Mouse (Mus musculus) left cerebral cortex, adult 9 months (tissue): ENCODE results near the gene Lefty1.
A peak's percentile ranks its signal among the peaks of the same experiment; 100 is the strongest.
"Not testable (repeated sequence)": the region's sequence is repeated elsewhere in the genome, so short reads cannot be mapped to it uniquely, and the experiment has no call there.

Experiments
- DNase-seq, 2 experiments: peaks; one replicate each; pipeline ENCODE4 v3.0.0; 2022; ENCODE audit warnings: low spot score in 2 of 2

The Lefty1 gene

DNA sequence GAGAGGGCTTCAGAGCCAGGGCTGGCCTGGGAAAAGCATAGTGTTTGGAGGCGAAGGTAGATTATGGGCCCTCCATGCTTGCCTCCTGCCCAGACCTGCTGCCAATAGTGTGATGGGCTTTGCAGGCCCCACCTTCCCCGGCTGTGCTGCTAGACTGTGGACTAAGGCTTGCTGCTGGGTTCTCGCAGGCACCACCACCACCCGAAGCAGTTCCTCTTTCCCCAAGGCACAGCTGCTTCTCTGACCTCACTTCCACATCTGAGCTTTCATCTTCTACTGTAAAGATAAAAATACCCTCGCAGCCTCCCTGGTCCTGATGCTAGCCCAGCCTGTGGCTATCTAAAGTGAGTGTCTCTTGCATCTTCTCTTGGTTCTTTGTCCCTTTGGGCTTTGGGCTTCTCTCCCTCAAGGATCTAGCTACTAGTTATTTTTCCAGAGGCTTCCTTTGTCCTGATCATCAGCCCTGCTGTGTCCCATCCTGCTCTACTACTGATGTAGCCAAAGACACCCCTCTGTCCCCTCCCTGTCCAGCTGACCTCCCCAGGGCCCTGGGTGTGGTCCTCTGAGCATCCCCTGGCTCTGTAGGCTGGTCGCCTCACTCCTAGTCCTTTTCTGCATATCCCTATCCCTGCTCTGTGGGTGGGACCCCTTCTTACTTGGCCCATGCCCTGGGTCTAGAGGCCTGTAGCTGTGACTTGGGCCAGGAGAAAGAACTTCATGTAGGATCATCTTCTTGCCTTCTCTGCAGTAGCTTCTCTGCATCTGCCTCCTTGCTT is 12.4 kb upstream of the Lefty1 start:
- no peak for DNase-seq

DNA sequence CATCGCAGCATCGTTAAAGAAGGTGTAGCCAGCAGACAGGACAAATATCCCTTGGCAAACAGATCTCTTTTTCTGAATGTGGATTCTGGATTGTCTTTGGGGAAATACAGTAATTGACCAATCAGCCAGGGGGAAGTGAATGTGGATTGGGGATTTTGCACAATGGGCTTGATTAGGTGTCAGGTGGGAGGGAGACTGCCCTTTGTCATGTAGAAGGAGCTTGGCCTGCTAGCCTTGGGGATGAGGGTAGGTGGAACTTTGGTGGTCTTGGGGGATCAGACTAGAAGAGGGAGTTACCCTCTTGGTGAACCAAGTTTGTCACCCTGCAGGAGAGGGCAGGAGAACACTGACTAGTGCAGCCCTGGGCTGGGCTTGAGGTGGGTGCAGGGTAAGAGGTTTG is 10.1 kb upstream of the Lefty1 start:
- no peak for DNase-seq

DNA sequence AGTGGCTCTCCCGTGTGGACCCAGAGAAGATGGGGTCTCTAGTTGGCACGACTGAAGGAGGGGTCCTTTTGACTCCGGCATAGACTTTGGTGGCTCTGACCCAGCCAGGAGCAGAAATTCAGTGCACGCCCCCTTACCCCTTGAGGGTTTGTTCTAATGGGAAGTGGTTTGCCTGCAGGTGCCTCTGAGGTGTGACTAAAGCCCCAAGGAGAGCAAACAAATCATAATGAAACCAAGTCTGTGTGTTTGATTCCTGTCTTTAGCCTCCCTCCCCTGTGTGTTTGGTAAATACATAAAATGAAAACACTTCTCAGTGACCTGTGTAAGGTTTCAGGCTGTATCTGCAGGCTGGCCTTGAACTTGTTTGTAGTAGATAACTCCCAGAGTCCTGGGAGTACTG is 8.5 kb upstream of the Lefty1 start:
- no peak for DNase-seq

DNA sequence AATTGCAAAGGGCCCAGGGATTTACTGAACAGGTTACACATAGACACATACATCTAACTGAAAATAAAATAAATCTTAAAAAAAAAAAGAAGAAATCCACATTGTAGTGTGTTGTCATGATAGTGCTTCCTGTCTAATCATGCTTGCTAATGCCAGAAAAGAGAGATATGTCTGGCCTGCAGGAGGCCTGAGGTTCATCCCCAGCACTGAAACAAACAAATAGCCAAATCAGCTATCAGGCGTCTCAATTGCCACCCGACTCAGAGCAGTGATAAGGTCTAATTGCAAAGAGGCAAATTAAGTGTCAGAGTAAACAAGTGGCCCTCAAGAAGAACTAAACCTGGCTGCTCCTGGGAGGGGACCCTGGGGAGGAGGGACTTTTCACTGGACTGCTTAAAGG is 5.2 kb upstream of the Lefty1 start:
- no peak for DNase-seq

DNA sequence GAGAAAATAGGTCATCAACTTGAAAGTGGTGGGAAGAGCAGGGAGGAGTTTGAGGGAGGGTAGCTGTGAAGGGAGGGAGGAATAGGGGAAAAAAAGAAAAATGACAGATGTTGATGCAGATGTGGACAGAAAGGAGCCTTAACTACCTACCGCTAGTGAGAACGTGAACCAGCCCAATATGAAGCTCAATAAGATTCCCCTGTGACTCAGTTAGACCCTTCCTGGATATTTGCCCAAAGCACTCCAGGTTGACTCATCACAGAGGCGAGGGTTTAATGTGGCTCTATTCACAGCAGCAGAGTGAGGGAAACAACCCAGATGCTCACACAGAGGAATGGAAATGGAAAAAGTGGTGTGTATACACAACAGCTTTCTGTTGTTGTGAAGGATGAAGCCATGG is 3.7 kb upstream of the Lefty1 start:
- no peak for DNase-seq

DNA sequence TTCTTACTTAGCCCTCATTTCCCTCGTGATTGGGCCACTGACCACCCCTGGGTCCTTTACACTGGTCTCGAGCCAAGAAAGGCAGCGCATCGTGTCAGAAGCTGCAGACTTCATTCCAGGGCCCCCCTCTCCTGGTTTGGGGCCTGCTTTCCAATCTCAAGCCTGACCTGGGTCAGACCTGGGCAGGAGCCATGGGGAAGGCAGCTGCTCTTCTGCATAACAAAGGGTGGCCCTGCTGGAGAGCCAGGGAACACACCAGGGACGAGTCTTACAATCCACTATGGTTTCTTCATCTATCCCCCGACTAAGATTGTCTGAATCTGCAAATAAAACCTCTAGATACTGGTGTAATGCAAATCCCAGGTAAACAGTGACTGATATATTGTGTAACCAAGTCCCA is 1.2 kb upstream of the Lefty1 start:
- no peak for DNase-seq

DNA sequence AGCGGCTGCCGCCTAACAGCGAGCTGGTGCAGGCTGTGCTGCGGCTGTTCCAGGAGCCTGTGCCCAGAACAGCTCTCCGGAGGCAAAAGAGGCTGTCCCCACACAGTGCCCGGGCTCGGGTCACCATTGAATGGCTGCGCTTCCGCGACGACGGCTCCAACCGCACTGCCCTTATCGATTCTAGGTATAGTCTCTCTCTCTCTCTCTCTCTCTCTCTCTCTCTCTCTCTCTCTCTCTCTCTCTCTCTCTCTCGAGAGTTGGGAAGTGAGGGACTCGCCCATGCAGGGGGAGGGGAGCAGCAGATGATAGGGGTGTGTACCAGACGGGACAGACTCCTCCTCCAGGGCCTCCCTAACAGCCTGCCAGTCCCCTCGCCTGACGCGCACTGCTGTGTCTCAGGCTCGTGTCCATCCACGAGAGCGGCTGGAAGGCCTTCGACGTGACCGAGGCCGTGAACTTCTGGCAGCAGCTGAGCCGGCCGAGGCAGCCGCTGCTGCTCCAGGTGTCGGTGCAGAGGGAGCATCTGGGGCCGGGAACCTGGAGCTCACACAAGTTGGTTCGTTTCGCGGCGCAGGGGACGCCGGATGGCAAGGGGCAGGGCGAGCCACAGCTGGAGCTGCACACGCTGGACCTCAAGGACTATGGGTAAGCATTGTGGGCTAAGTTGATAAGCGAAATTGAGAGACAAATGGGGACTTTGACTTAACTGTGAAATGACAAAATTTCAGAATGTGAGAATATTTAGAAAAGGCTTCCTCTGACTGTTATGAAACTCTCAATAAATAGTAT is 2.0 kb downstream of the Lefty1 start:
- not testable (repeated sequence) for DNase-seq

DNA sequence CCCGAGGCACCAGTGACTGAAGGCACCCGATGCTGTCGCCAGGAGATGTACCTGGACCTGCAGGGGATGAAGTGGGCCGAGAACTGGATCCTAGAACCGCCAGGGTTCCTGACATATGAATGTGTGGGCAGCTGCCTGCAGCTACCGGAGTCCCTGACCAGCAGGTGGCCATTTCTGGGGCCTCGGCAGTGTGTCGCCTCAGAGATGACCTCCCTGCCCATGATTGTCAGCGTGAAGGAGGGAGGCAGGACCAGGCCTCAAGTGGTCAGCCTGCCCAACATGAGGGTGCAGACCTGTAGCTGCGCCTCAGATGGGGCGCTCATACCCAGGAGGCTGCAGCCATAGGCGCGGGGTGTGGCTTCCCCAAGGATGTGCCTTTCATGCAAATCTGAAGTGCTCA is 2.8 kb downstream of the Lefty1 start:
- DNase-seq: not testable (repeated sequence)

DNA sequence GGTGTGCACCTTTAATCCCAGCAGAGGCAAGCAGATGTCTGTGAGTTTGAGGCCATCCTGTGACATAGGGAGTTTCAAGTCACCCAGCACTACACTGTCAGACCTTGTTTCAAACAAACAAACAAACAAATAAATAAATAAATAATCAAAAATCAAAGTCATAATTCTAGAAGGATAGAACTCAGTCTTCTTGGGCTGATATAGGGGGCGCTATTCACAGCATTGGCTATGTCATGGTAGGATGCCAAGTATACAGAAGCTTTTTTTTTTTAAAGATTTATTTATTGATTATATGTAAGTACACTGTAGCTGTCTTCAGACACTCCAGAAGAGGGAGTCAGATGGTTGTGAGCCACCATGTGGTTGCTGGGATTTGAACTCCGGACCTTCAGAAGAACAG is 4.0 kb downstream of the Lefty1 start:
- DNase-seq: not testable (repeated sequence)

DNA sequence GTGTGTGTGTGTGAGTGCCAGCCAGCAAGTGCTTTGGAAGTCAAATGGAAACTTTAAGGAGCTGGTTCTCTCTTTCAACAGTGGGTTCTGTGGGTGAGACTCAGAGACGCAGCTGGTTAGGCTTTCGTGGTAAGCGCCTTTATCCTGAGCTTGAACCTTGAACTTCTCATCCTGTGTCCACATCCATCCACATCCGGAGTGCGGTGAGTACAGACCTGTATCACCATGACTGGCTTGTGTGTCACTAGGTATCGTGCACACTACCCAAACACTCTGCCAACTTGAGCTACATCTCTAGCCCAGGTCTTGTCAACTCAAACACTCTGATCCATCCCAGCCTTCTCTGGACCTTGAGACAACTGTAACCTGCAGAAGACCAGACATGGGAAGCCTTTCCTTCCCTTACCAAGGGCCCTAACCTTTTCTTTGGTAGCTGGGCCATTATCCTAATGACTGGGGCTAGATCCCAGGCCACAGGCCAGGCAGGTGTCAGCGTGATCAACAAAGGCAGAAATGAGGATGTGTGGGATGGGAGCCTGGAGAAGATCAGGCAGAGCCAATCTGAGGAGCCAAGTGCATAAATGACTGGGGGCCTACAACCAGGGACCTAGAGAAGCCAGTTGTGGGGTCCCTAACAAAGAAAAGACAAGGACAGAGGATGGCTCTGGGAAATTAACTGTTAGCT is 6.1 kb downstream of the Lefty1 start:
- DNase-seq: no peak

DNA sequence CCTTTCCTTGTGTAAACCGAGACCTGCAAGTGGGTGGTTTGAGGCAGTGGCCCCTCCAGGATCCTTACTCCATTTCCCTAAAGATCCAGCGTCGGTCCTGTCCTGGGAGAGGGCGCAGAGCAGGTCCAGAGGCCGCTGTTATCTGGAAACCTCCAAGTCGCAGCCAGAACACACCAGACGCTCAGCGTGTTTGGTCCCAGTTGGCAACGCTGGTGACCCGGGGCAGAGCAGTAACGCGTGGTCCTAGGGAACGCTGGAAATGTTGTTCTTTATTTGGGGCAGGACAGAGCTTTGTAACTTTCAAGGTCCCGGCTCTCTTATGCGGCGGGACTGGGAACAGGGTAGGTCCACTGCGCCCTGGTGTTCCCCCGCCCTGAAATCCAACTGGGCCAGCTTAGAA is 6.9 kb downstream of the Lefty1 start:
- no peak for DNase-seq

DNA sequence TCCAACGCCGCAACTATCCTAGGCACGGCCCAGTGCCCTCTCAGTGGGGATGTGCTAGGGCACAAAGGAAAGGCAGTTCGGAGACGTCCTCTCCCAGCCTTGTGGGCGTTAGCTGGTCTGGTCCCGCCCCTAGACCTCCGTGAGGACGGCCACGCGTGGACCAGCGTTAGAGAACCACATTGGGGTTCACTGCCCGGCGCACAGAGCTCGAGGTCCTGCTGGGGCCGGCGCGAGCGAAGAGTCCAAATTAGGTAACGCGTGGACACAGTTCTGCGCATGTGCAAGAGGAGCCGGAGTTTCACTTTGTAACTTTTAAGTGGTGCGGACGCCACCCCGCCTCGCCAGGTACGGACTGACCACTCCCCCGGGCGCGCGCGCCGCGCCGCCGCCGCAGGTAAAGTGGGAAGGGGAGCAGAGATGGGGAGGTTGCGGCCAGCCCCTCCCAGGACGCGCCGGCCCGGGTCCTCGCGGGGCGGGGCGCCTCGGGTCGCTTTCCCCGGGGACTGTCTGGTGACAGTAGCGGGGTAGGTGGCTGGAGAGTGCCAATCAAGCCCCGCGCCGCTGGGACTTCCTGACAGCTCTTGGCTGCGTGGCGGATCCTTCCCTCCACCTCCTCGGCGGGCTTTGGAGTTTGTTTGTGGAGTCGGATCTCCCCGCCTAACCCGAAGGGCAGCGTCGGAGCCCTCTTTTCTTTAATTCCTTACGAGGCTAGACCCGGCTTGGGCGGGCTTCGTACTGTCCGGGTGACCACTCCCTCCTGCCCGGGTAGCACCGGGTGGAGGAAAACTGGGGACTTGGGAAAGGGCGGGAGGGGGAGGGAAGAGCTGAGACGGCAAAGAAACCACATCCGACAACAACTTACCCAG is 7.6 kb downstream of the Lefty1 start, which contains the start of gene Tmem63a:
Gene Tmem63a (plus strand): TSS at position 179 of the 866 bp plus-strand sequence.
- peak in 1 of 2 experiments; percentile 31 for DNase-seq

DNA sequence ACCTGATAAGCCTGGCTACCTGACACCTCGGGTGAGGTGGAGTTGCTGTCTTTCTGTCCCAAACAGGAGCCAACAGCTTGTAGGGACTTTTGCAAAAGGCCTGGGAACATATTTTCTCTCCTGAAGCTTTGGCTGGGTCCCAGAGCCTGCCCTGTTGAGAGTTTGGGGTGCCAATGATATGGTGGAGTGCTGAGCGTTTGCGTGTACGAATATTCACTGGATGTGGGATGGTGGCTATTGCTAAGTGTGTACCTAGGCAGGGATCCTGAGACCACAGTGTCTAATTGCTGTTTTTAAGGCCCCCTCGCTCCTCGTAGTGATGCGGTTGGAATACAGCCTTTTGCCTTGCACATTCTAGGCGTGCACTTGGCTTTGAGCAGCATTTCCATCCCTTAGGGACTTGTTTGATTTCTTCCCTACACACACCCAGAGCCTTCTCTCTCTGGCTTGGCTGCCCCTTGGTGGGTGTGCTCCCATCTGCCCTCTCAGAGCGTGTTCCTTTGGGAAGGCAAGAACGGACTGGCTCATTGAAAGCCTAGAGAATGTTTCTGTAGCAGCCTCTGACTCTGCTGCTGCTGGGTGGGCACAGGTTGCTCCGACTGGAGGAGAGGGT is 8.3 kb downstream of the Lefty1 start:
- DNase-seq: no peak

DNA sequence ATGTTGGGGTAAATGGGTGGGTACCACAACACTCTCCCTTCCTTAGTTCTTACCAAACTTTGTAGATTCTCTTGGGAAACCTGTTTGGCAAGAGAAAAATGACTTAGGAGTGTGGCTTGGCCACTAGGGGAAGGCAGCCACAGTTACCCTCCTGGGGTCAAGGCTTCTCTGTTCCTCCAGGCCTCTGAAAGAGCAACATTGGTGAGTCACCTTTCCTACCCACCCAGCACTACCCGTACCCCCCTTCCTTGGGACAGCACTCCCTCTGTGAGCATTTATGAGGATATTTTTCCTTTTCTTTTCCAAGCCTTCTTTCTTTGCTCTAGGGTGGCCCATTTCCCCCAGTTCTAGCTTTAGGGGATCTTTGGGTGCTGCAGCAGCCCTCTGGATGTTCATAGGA is 9.1 kb downstream of the Lefty1 start:
- DNase-seq: no peak

DNA sequence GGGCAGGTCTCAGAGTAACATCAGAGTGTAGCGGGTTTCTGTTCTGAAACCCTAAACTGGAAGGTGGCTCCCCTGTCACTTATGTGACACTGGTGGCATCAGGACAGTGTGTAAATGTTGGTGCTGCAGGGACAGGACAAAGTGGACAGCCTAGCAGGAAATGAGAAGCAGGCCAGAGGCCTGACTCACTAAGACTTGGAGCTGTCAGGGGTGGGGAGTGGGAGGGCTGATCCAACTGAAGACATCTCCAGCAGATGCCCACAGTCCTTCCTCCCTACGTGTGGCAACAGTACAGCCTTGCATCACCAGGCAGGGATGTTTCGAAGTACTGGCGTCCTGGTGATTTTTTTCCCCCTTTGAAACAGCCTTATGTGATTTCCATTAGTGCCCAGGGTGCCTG is 9.7 kb downstream of the Lefty1 start:
- DNase-seq: no peak

DNA sequence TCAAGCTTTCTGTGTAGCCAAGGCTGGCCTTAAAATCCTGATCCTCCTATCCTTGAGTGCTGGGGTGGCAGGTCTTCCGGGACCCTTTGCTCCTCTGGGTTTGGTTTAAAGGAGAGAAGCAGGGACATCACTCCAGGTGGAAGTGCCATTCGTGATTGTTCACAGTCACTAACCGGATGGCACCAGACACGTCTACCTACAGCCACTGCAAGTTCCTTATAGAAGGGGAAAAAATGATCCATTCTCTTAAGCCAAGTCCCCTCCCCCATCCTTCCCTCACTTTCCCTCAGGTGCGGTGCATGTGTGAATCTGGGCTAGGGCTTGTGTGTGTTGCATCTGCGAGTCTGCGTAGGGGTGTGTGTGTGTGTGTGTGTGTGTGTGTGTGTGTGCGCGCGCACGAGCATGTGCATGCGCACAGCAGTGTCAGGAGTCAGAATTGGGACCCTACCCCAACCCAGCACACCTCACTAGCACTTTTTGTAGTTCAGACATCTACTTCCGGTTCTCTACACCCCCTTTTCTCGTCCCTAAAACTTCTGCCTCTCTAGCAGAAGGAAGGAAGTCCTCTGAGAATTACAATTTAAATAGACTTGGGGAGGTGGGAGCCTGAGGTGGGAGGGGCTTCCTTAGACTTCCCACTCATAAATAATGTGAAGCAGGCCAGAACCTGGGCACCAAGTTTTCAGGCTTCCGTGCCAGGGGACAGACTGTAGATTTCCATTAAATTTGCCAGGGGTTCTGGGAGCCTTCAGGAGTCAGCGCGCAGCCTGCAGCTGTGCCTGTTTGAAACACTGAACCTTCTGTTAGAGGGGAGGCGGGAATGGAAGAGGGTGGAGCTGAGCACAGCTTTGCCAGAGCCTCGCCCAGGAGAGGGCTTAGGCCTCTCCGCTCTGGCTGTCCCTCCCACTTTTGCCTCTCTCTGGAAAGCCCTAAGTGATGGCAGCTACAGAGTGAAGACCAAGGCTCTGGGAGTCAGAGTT is 10.5 kb downstream of the Lefty1 start:
- DNase-seq: peak in 1 of 2 experiments; percentile 48

DNA sequence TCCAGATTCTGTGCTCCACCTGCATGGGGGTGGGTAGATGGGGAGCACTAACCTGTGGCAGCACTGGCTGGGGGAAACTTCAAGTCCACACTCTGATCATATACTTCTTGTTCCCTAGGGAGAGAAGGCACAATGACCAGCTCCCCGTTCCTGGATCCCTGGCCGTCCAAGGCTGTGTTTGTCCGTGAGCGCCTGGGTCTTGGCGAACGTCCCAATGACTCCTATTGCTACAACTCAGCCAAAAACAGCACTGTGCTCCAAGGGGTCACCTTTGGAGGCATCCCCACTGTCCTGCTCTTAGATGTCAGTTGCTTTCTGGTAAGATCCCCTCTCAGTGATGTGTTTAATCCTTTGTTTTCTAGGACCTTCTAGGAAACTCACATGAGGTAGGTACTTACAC is 11.6 kb downstream of the Lefty1 start:
- no peak for DNase-seq

DNA sequence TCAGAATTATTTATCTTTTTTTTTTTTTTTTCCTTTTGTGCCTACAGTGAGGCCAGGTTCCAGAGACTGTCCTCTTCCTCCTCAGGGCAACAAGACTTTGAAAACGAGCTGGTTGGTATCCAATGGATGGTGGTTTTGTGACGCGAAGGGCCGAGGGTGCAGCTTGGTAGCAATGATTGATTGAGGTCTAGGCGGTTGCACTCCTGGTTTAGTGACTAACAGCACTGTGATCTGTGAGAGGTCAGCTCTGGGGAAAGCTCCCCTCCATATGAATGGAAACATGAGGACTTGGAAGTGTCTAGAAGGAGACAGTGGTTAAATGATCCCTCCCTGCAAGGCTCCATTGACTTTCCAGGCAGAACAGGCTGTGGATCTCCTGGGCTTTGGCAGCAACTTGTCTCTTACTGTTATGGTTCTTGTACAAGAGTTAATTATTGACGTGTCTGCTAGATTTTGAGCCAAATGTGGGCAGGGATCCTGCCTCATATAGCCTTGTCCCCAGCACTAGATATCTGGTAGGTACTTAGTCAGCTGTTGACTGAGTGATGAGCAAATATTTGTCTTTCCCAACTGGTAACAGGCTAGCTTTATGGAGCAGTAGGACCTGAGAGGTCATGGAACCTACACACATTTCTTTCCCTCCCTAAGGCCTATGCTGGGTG is 17.4 kb downstream of the Lefty1 start:
- DNase-seq: no peak

DNA sequence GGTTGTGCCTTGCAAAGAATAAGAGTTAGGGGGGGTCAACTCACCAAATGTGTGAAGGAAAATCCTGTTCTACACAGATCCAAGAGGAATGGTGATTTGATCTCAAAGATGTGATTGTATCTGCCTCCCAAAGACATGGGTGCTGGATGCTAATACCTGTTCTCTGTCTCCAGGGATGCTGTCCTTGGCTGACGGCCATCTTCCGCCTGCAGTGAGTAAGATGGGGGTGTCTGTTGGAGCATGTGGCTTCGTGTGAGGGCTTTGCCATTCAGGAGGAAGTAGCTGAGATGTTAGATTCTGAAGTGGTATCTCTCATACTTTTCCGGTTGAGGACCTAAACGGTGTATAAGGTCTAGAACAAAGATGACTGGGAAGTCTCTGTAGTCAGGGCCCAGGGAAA is 18.0 kb downstream of the Lefty1 start:
- DNase-seq: no peak
